Mouse (Mus musculus): ENCODE data around the gene Defa33.
"Not testable (repeated sequence)": the region's sequence is repeated elsewhere in the genome, so short reads cannot be mapped to it uniquely, and the experiment has no call there.

The Defa33 gene

DNA sequence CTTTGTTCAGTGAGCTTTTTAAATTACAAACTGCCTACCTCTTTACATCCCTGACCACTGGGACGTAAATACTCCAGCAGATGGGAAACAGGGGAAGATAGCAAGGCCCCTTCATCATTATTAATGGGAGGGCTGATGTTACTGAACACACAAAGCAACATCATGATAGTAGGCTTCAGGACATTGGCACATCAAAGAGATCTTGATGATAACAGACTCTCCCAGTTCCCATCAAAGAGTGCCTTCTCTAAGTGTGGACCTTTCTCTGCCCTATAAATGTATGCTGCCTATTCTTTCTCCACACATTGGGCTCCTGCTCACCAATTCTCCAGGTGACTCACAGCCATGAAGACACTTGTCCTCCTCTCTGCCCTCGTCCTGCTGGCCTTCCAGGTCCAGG, at the start of gene Defa33:
TSS of gene Defa33 (plus strand) at position 301 of the 400 bp plus-strand sequence.
- DNase-seq (ENCODE audit: inconsistent ontology term): not testable (repeated sequence)

DNA sequence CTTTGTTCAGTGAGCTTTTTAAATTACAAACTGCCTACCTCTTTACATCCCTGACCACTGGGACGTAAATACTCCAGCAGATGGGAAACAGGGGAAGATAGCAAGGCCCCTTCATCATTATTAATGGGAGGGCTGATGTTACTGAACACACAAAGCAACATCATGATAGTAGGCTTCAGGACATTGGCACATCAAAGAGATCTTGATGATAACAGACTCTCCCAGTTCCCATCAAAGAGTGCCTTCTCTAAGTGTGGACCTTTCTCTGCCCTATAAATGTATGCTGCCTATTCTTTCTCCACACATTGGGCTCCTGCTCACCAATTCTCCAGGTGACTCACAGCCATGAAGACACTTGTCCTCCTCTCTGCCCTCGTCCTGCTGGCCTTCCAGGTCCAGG, 13.4 kb upstream of the Defa33 start, which contains the start of gene Defa2:
TSS of gene Defa2 (plus strand) at position 301 of the 400 bp plus-strand sequence.
- not testable (repeated sequence) for DNase-seq (ENCODE audit: inconsistent ontology term)

DNA sequence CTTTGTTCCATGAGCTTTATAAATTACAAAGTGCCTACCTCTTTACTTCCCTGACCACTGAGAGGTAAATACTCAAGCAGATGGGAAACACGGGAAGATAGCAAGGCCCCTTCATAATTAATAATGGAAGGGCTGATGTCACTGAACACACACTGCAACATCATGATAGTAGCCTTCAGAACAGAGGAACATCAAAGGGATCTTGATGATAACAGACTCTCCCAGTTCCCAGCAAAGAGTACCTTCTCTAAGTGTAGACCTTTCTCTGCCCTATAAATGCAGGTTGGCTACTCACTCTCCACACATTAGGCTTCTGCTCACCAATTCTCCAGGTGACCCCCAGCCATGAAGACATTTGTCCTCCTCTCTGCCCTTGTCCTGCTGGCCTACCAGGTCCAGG, 35.5 kb downstream of the Defa33 start, which contains the start of gene Defa36:
TSS of gene Defa36 (plus strand) at position 301 of the 400 bp plus-strand sequence.
- not testable (repeated sequence) for DNase-seq (ENCODE audit: inconsistent ontology term)

Data from Muller cell, postnatal 12 days (primary cell).